Mouse (Mus musculus) testis, adult 2 months (tissue): ENCODE measurements around the gene Kif3b.

Source experiments
- CTCF ChIP-seq: fragments of 200-500 bp; IDR thresholded peaks from 2 replicates; pipeline ENCODE4 v1.5.1; 2012; ENCODE audit warnings: low read depth, mild to moderate bottlenecking, inconsistent platforms, low read length, moderate library complexity; ENCODE audit not compliant: control insufficient read depth, insufficient read depth, insufficient replicate concordance
- POLR2A ChIP-seq: fragments of 200-500 bp; IDR thresholded peaks from 2 replicates; pipeline ENCODE4 v1.6.1; 2012; ENCODE audit warnings: low read depth, mild to moderate bottlenecking, inconsistent platforms, low read length, moderate library complexity; ENCODE audit not compliant: control insufficient read depth

GRCm38 (mm10) chr2:153380479-153380878 lies 89.3 kb downstream of the Kif3b start:
- TF ChIP-seq CTCF (no peak), POLR2A (no peak)
